Mouse (Mus musculus): ENCODE results near the gene Efl1.

- TF ChIP-seq CTCF (IDR thresholded peaks at IDR 0.05 in 2 of 3, conservative IDR thresholded peaks at IDR 0.05 in 1 of 3; ENCODE audit: control insufficient read depth in 1 of 3, insufficient read depth in 1 of 3, low read depth in 2 of 3, low read length in 3 of 3, poor library complexity in 1 of 3, severe bottlenecking in 1 of 3) (no peak), KAT2A (conservative IDR thresholded peaks at IDR 0.05; ENCODE audit: low read depth, low read length) (no peak), POLR2A (IDR thresholded peaks at IDR 0.05; ENCODE audit: control insufficient read depth in 1 of 2, insufficient read depth in 1 of 2, low read depth in 1 of 2, low read length in 2 of 2, poor library complexity in 1 of 2) (no peak), USF1 (IDR thresholded peaks at IDR 0.05; ENCODE audit: low read depth, low read length) (no peak), MAX (IDR thresholded peaks at IDR 0.05; ENCODE audit: low read length) (no peak), GATA1 (IDR thresholded peaks at IDR 0.05; ENCODE audit: low read depth, low read length) (no peak), NRF1 (IDR thresholded peaks at IDR 0.05; ENCODE audit: insufficient read depth, low read depth, low read length, poor library complexity, severe bottlenecking) (no peak), MXI1 (IDR thresholded peaks at IDR 0.05; ENCODE audit: low read depth, low read length) (no peak), RCOR1 (IDR thresholded peaks at IDR 0.05; ENCODE audit: low read depth, low read length) (no peak), MEF2A (IDR thresholded peaks at IDR 0.05; ENCODE audit: extremely low read depth, insufficient replicate concordance, low read depth, low read length, poor library complexity, severe bottlenecking) (no peak)
Observed at GRCm38 (mm10) chr7:82770207-82770606, 121.8 kb downstream of the Efl1 start.

All from MEL (cell line).